Mouse (Mus musculus) kidney, postnatal 10 days (tissue): ENCODE data around the gene Pknox1.

ENCODE experiments used
- DNase-seq: peaks from one replicate; pipeline ENCODE4 v3.0.0; 2021; ENCODE audit warnings: mixed read lengths

Pknox1 gene

GRCm38 (mm10) chr17:31556253-31556652 lies 8.3 kb upstream of the Pknox1 start:
- peak; percentile 52 for DNase-seq

GRCm38 (mm10) chr17:31557124-31557880 lies 7.2 kb upstream of the Pknox1 start:
- DNase-seq: peak; percentile 79

GRCm38 (mm10) chr17:31557947-31558542 lies 6.5 kb upstream of the Pknox1 start:
- DNase-seq: no peak

GRCm38 (mm10) chr17:31559021-31559789 lies 5.3 kb upstream of the Pknox1 start:
- DNase-seq: no peak

- DNase-seq: peak; percentile 59
Observed at GRCm38 (mm10) chr17:31563632-31564014, 911 bp upstream of the Pknox1 start.

GRCm38 (mm10) chr17:31564858-31565140 lies 265 bp downstream of the Pknox1 start:
- no peak for DNase-seq

GRCm38 (mm10) chr17:31565141-31566056 lies 865 bp downstream of the Pknox1 start:
- DNase-seq: peak; percentile 84

GRCm38 (mm10) chr17:31566276-31566675 lies 1.7 kb downstream of the Pknox1 start:
- DNase-seq: no peak

- DNase-seq: no peak
Observed at GRCm38 (mm10) chr17:31569756-31570155, 5.2 kb downstream of the Pknox1 start.

GRCm38 (mm10) chr17:31570321-31570925 lies 5.9 kb downstream of the Pknox1 start:
- peak; percentile 44 for DNase-seq

GRCm38 (mm10) chr17:31571689-31572088 lies 7.2 kb downstream of the Pknox1 start:
- DNase-seq: no peak

- DNase-seq: no peak
Observed at GRCm38 (mm10) chr17:31574662-31575061, 10.1 kb downstream of the Pknox1 start.

GRCm38 (mm10) chr17:31576394-31577175 lies 12.1 kb downstream of the Pknox1 start:
- DNase-seq: no peak

- no peak for DNase-seq
Observed at GRCm38 (mm10) chr17:31580344-31580743, 15.8 kb downstream of the Pknox1 start.

GRCm38 (mm10) chr17:31583185-31583584 lies 18.7 kb downstream of the Pknox1 start:
- DNase-seq: no peak

GRCm38 (mm10) chr17:31583781-31584180 lies 19.2 kb downstream of the Pknox1 start:
- DNase-seq: no peak

GRCm38 (mm10) chr17:31588115-31588514 lies 23.6 kb downstream of the Pknox1 start:
- peak; percentile 29 for DNase-seq

- no peak for DNase-seq
Observed at GRCm38 (mm10) chr17:31588726-31589125, 24.2 kb downstream of the Pknox1 start.

GRCm38 (mm10) chr17:31590846-31591245 lies 26.3 kb downstream of the Pknox1 start:
- DNase-seq: no peak

- DNase-seq: no peak
Observed at GRCm38 (mm10) chr17:31594590-31594989, 30.1 kb downstream of the Pknox1 start.

- no peak for DNase-seq
Observed at GRCm38 (mm10) chr17:31595077-31595476, 30.5 kb downstream of the Pknox1 start.

GRCm38 (mm10) chr17:31597957-31598356 lies 33.4 kb downstream of the Pknox1 start:
- DNase-seq: peak; percentile 23
